In the genomic region with DNA sequence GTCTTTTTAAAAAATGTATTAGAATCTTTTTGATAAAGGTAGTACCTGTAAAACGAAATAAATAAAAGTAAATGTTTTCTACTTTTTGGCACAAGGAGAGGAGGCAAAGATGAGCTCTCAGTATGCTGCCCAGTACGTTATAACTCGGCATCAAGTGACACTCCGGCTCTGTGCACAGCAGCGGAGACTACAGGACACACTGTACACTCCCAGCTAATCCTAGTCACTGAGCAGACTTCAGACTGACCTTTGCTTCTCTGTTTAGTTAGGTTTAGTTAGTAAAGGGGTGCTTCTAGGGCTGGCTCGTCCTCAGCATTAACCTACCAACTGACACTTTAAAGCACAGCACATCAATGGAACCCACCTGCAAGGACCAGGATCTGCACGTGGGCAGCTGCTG, we compare ENCODE assay signal across 24 mouse cellular contexts. TPM values are rescaled to one million over a fixed set of nuclear protein-coding genes. Genes with fewer than 3 reads are reported as not detected.
DNase-seq lines count a peak whose midpoint lies in the region; ATAC-seq and TF ChIP-seq lines count a peak whose summit lies in the region.
"Had no signal": no experiment of that assay in that cellular context is flagged by ENCODE, and none has a peak within 500 bp of the region (broad histone marks: within the 10 kb centered on the region; RNA-seq: fewer than 3 reads in every experiment).

No protein-coding gene starts in this region.

- no peak overlapping the region for H3K9ac ChIP-seq in kidney, embryonic 14.5 days (ENCODE audit: low read depth, low read length)
- H3K9ac ChIP-seq in liver, embryonic 14.5 days (replicated peaks) = no peak overlapping the region
- H3K9ac ChIP-seq in liver, embryonic 15.5 days = no peak overlapping the region
- H3K9ac ChIP-seq: forebrain, embryonic 15.5 days; neural tube, embryonic 13.5 days had no signal

- no peak overlapping the region for H3K4me2 ChIP-seq in kidney, embryonic 14.5 days (replicated peaks; ENCODE audit: low read depth, low read length)
- no peak overlapping the region for H3K4me2 ChIP-seq in liver, embryonic 14.5 days (ENCODE audit: low read depth)
- no peak overlapping the region for H3K4me2 ChIP-seq in liver, embryonic 15.5 days
- H3K4me2 ChIP-seq: forebrain, embryonic 15.5 days; heart, embryonic 11.5 days; neural tube, embryonic 13.5 days had no signal

- no peaks in the 10 kb centered on the region for H3K27me3 ChIP-seq in kidney, embryonic 14.5 days (ENCODE audit: control insufficient read depth, insufficient read depth, low read length)
- H3K27me3 ChIP-seq in liver, embryonic 14.5 days (ENCODE audit: control insufficient read depth, insufficient read depth, low read length) = no peaks in the 10 kb centered on the region
- no peaks in the 10 kb centered on the region for H3K27me3 ChIP-seq in liver, embryonic 15.5 days
- H3K27me3 ChIP-seq: CH12.LX; forebrain, embryonic 15.5 days; neural tube, embryonic 13.5 days; Patski had no signal

- WGBS in kidney, embryonic 14.5 days = 78% methylated on average over 7 of the region's 7 CpGs
- WGBS in liver, embryonic 14.5 days (ENCODE audit: insufficient replicate concordance) = 69% methylated on average over 7 of the region's 7 CpGs
- WGBS in liver, embryonic 15.5 days (ENCODE audit: insufficient replicate concordance) = 63% methylated on average over 7 of the region's 7 CpGs

- H3K4me3 ChIP-seq in kidney, embryonic 14.5 days (ENCODE audit: low read length) = no peak overlapping the region
- no peak overlapping the region for H3K4me3 ChIP-seq in liver, embryonic 14.5 days (ENCODE audit: insufficient read depth in 1 of 2, low read depth in 2 of 2, low read length in 2 of 2)
- no peak overlapping the region for H3K4me3 ChIP-seq in liver, embryonic 15.5 days (replicated peaks)
- H3K4me3 ChIP-seq: embryonic facial prominence, embryonic 10.5 days; forebrain, embryonic 15.5 days; midbrain, embryonic 10.5 days; myocyte; neural tube, embryonic 13.5 days had no signal

- peak; percentile 40 for DNase-seq in kidney, adult 11 months
- no peak for DNase-seq in liver, embryonic 14.5 days (ENCODE audit: low read depth in 3 of 3, low spot score in 3 of 3)
- no peak for DNase-seq in liver
- no peak for DNase-seq in urinary bladder, postnatal 25 days (ENCODE audit: low spot score)
- no peak for DNase-seq in heart, postnatal 10 days
- DNase-seq: adrenal gland, postnatal 36 days; B cell, adult 2 months; cerebellum, adult 9-10 months; lung, postnatal 4 days; thymus, postnatal 14 days had no signal

- intact Hi-C loops in heart, postnatal 10 days (cut with DNase I) = loop anchor here (2.0 to 5.0 kb wide), 2 partner anchors 81 to 102 kb away; no protein-coding TSS in a partner anchor

- H3K9me3 ChIP-seq in kidney, embryonic 14.5 days (ENCODE audit: control insufficient read depth, low read length) = no peaks in the 10 kb centered on the region
- no peaks in the 10 kb centered on the region for H3K9me3 ChIP-seq in liver, embryonic 14.5 days (ENCODE audit: control insufficient read depth, low read length)
- no peaks in the 10 kb centered on the region for H3K9me3 ChIP-seq in liver, embryonic 15.5 days (replicated peaks)
- H3K9me3 ChIP-seq: embryonic facial prominence, embryonic 10.5 days; forebrain, embryonic 15.5 days; G1E; midbrain, embryonic 10.5 days; neural tube, embryonic 13.5 days had no signal

- H3K36me3 ChIP-seq in kidney, embryonic 14.5 days (ENCODE audit: control insufficient read depth, insufficient read depth, low read length) = peaks cover 26% of the 10 kb centered on the region
- H3K36me3 ChIP-seq in liver, embryonic 14.5 days (replicated peaks; ENCODE audit: control insufficient read depth, insufficient read depth, low read depth) = no peaks in the 10 kb centered on the region
- peaks cover 18% of the 10 kb centered on the region for H3K36me3 ChIP-seq in liver, embryonic 15.5 days (replicated peaks)

- no peak for TF ChIP-seq CTCF in liver, embryonic 14.5 days (IDR thresholded peaks at IDR 0.05; ENCODE audit: low read depth)

- no peak overlapping the region for H3K27ac ChIP-seq in kidney, embryonic 14.5 days (ENCODE audit: low read depth, low read length)
- no peak overlapping the region for H3K27ac ChIP-seq in liver, embryonic 14.5 days
- no peak overlapping the region for H3K27ac ChIP-seq in liver, embryonic 15.5 days (replicated peaks)
- H3K27ac ChIP-seq: embryonic facial prominence, embryonic 10.5 days; forebrain, embryonic 15.5 days; hindbrain, postnatal 0 days; midbrain, embryonic 10.5 days; neural tube, embryonic 13.5 days had no signal

- no peaks in the 10 kb centered on the region for H3K4me1 ChIP-seq in kidney, embryonic 14.5 days (ENCODE audit: control insufficient read depth, insufficient read depth, low read length)
- H3K4me1 ChIP-seq in liver, embryonic 14.5 days (replicated peaks; ENCODE audit: control insufficient read depth in 2 of 2, insufficient read depth in 2 of 2, low read length in 1 of 2) = peaks cover 0 to 10% of the 10 kb centered on the region in 2 experiments; a peak in 3 of 4 replicates
- peaks cover 16% of the 10 kb centered on the region for H3K4me1 ChIP-seq in liver, embryonic 15.5 days (replicated peaks)
- H3K4me1 ChIP-seq: embryonic facial prominence, embryonic 10.5 days; forebrain, embryonic 15.5 days; midbrain, embryonic 10.5 days; neural tube, embryonic 13.5 days had no signal

- no peak for ATAC-seq in kidney, embryonic 14.5 days (ENCODE audit: low FRiP score, low TSS enrichment)
- ATAC-seq in liver, embryonic 14.5 days (ENCODE audit: insufficient read depth) = 0 out of 2 replicates have a peak, but pooled peaks have one; percentile 26
- peak; percentile 66; the same call in 1 of the 2 replicates for ATAC-seq in liver, embryonic 15.5 days (ENCODE audit: insufficient read depth)
- ATAC-seq: forebrain, embryonic 15.5 days; hindbrain, postnatal 0 days; intestine, postnatal 0 days; midbrain, embryonic 16.5 days; Patski had no signal

- no peak for TF ChIP-seq EP300 in liver, embryonic 14.5 days (IDR thresholded peaks at IDR 0.05; ENCODE audit: low read depth)

RNA-seq across cellular contexts. Expression of a gene that starts 19.7 kb away (rescaled TPM):
- 68.9 and 71.1 TPM in 2 replicates for polyA plus RNA-seq in kidney, embryonic 14.5 days (2014; fragmentation: Nextera tagmentation; extraction: Ambion mirVana)
- 7.2 and 12.3 TPM in 2 replicates for polyA plus RNA-seq in liver, embryonic 14.5 days (2012; rRNA removed)
- 31.6 and 32.5 TPM in 2 replicates for polyA plus RNA-seq in liver, embryonic 14.5 days (2014; fragmentation: Nextera tagmentation; extraction: Ambion mirVana)
- polyA plus RNA-seq in liver, embryonic 15.5 days (2015; fragmentation: Nextera tagmentation; extraction: Ambion mirVana) = 50.4 and 54.4 TPM in 2 replicates
- total RNA-seq in heart, postnatal 10 days (2021) = 100 to 1,000 TPM; 187 to 190 TPM
